ENCODE assay signal across 25 mouse cellular contexts in the genomic region with DNA sequence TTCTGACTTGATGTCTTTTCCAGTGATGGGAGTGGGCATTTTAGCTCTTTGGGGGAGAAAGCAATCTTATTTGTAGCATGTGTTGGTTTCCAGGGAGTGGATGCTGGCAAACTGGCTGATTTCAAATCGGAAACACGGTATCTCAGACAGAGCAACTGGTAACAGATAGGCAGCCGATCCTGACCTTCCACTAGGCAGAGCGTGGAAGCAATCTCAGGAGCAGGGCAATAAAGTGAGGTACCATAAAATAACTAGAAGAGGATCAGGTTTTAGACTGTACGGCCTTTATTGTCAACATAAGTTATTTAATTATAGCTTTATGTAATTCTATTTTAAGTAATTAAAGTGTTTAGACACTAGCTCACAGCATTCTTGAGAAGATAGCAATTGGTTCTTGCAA.
A peak's percentile ranks its signal among the peaks of the same experiment; 100 is the strongest.
DNase-seq lines count a peak whose midpoint lies in the region; ATAC-seq and TF ChIP-seq lines count a peak whose summit lies in the region.
"Had no signal": no experiment of that assay in that cellular context is flagged by ENCODE, and none has a peak within 500 bp of the region (broad histone marks: within the 10 kb centered on the region; RNA-seq: fewer than 3 reads in every experiment).

No protein-coding gene starts in this region.

- WGBS in embryonic facial prominence, embryonic 11.5 days = 51% methylated on average over 5 of the region's 5 CpGs
- 60% methylated on average over 5 of the region's 5 CpGs for WGBS in embryonic facial prominence, embryonic 10.5 days

- no peak overlapping the region for H3K9ac ChIP-seq in embryonic facial prominence, embryonic 11.5 days (replicated peaks; ENCODE audit: low read length)
- H3K9ac ChIP-seq: embryonic facial prominence, embryonic 15.5 days; forebrain, postnatal 0 days; heart, embryonic 13.5 days; hindbrain, embryonic 14.5 days had no signal

- ATAC-seq in embryonic facial prominence, embryonic 11.5 days (replicated peaks; ENCODE audit: insufficient number of reproducible peaks, low FRiP score, low TSS enrichment, low read depth) = no peak
- ATAC-seq: activated CD4-positive, CD25-positive, alpha-beta regulatory T cell, adult 4 months; forebrain, embryonic 14.5 days; hindbrain, postnatal 0 days; inflammation-experienced regulatory T-cells, adult 6 months had no signal

- no peak overlapping the region for H3K4me3 ChIP-seq in embryonic facial prominence, embryonic 11.5 days (ENCODE audit: low read depth, low read length)
- H3K4me3 ChIP-seq in embryonic facial prominence, embryonic 10.5 days = no peak overlapping the region
- no peak overlapping the region for H3K4me3 ChIP-seq in layer of hippocampus, adult 2 months
- H3K4me3 ChIP-seq in cortical plate, adult 2 months (ENCODE audit: insufficient read depth, low read length) = peak overlapping the region; percentile 22; the same call in 1 of the 2 replicates
- H3K4me3 ChIP-seq: embryonic facial prominence, embryonic 15.5 days; heart, adult 2 months; heart, embryonic 10.5 days; heart, embryonic 13.5 days had no signal

- no peaks in the 10 kb centered on the region for H3K4me1 ChIP-seq in embryonic facial prominence, embryonic 11.5 days (ENCODE audit: control insufficient read depth, insufficient read depth, low read length)
- H3K4me1 ChIP-seq in embryonic facial prominence, embryonic 10.5 days = peaks cover 11% of the 10 kb centered on the region
- H3K4me1 ChIP-seq in cortical plate, adult 2 months (ENCODE audit: control insufficient read depth, insufficient read depth, low read length) = no peaks in the 10 kb centered on the region
- H3K4me1 ChIP-seq: embryonic facial prominence, embryonic 15.5 days; heart, embryonic 10.5 days; heart, embryonic 13.5 days had no signal

- DNase-seq in embryonic facial prominence, embryonic 11.5 days (ENCODE audit: low spot score) = peak; percentile 8
- no peak for DNase-seq in embryonic facial prominence, embryonic 10.5 days (ENCODE audit: low spot score)
- DNase-seq in layer of hippocampus, adult 2 months (ENCODE audit: low spot score in 2 of 2) = no peak
- no peak for DNase-seq in layer of hippocampus, adult 11-12 months (ENCODE audit: low spot score)
- no peak for DNase-seq in ovary, adult 18-20 months (ENCODE audit: low spot score)
- DNase-seq: adrenal gland, adult 8-10 months; adrenal gland, postnatal 25 days; cerebellum, adult 18-20 months; cerebellum, adult 9-10 months; cerebellum, postnatal 14 days; gastrocnemius, postnatal 10 days; gastrocnemius, postnatal 36 days; heart, adult 2 months; heart, postnatal 14 days; heart, postnatal 4 days had no signal

- no peak overlapping the region for H3K27ac ChIP-seq in embryonic facial prominence, embryonic 11.5 days (replicated peaks; ENCODE audit: low read depth, low read length)
- no peak overlapping the region for H3K27ac ChIP-seq in embryonic facial prominence, embryonic 10.5 days (replicated peaks)
- H3K27ac ChIP-seq in layer of hippocampus, adult 2 months = peak overlapping the region; percentile 11; the same call in 1 of the 2 replicates
- H3K27ac ChIP-seq in cortical plate, adult 2 months (ENCODE audit: insufficient read depth, low read length) = no peak overlapping the region
- H3K27ac ChIP-seq: embryonic facial prominence, embryonic 15.5 days; heart, adult 2 months; heart, embryonic 10.5 days; heart, embryonic 13.5 days; hindbrain, embryonic 14.5 days; hindbrain, postnatal 0 days had no signal

- H3K27me3 ChIP-seq in embryonic facial prominence, embryonic 11.5 days (ENCODE audit: control insufficient read depth, insufficient read depth, low read length) = no peaks in the 10 kb centered on the region
- H3K27me3 ChIP-seq in embryonic facial prominence, embryonic 10.5 days (replicated peaks; ENCODE audit: low read depth, poor library complexity, severe bottlenecking) = no peaks in the 10 kb centered on the region
- H3K27me3 ChIP-seq: embryonic facial prominence, embryonic 15.5 days; heart, embryonic 13.5 days had no signal

- no peak for TF ChIP-seq CTCF in layer of hippocampus, adult 2 months (conservative IDR thresholded peaks at IDR 0.05)
- no peak for TF ChIP-seq CTCF in cortical plate, adult 2 months (IDR thresholded peaks at IDR 0.05; ENCODE audit: extremely low read depth, insufficient read depth, low read length)

- H3K36me3 ChIP-seq in embryonic facial prominence, embryonic 11.5 days (replicated peaks; ENCODE audit: control insufficient read depth, insufficient read depth, low read depth, low read length) = no peaks in the 10 kb centered on the region
- no peaks in the 10 kb centered on the region for H3K36me3 ChIP-seq in embryonic facial prominence, embryonic 10.5 days (replicated peaks)
- H3K36me3 ChIP-seq: embryonic facial prominence, embryonic 15.5 days; heart, embryonic 10.5 days; heart, embryonic 13.5 days had no signal

- no peaks in the 10 kb centered on the region for H3K9me3 ChIP-seq in embryonic facial prominence, embryonic 11.5 days (replicated peaks; ENCODE audit: control insufficient read depth, low read length)
- no peaks in the 10 kb centered on the region for H3K9me3 ChIP-seq in embryonic facial prominence, embryonic 10.5 days
- H3K9me3 ChIP-seq: embryonic facial prominence, embryonic 15.5 days; heart, embryonic 10.5 days; heart, embryonic 13.5 days had no signal

- H3K4me2 ChIP-seq in embryonic facial prominence, embryonic 11.5 days (ENCODE audit: low read depth, low read length) = no peak overlapping the region
- H3K4me2 ChIP-seq: embryonic facial prominence, embryonic 15.5 days; heart, embryonic 13.5 days; hindbrain, embryonic 14.5 days had no signal

- no peak for TF ChIP-seq POLR2A in cortical plate, adult 2 months (IDR thresholded peaks at IDR 0.05; ENCODE audit: extremely low read depth, insufficient read depth, low read length)
